ENCODE assay signal across 7 mouse cellular contexts in the genomic region with DNA sequence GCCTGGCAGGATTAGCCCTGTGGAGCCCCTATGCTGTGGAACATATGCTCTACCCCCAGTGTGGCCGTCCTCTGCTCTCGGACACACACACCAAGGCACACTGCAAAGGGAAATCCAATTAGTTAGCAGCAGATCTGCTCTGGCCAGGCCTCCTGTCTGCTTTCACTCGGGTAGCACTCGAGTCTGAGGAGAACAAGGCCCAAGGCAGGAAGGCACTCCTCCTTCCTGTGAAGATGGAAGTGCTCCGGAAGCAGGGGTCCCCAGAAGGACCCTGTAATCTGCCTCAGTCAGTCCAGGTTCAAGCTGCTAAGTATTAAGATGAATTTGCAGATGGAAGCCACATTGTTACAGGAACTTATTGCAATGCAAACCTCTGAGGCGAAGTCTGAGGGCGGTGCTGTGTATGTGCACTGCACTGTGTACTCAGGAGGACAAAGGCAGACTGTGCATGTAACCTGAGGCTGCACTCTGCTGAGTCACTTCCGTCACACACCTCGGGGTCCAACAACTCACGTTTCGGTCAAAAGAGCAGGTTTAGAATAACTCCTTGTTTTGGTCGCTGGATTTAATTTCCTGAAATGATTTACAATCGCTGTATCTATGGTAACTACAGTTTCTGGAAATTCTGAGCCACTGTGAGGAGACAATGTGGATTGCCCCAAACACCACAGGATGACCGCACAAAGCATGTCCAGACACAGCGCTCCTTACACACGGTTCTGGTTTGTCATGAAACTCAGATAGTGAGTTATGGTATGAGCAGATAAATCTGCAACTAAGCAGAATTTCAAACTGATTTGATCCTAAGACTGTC. TPM values are rescaled to one million over a fixed set of nuclear protein-coding genes. Genes with fewer than 3 reads are reported as not detected.
A peak's percentile ranks its signal among the peaks of the same experiment; 100 is the strongest.
DNase-seq lines count a peak whose midpoint lies in the region; ATAC-seq and TF ChIP-seq lines count a peak whose summit lies in the region.

No protein-coding gene starts in this region.

- no peak overlapping the region for H3K4me3 ChIP-seq in hindbrain, embryonic 11.5 days (ENCODE audit: low read depth, low read length)
- no peak overlapping the region for H3K4me3 ChIP-seq in limb, embryonic 14.5 days (replicated peaks; ENCODE audit: low read length)
- H3K4me3 ChIP-seq in neural tube, embryonic 12.5 days: no peak overlapping the region

- WGBS in hindbrain, embryonic 11.5 days: 63% methylated on average over 16 of the region's 16 CpGs
- 6% methylated on average over 16 of the region's 16 CpGs for WGBS in limb, embryonic 14.5 days
- 50% methylated on average over 16 of the region's 16 CpGs for WGBS in neural tube, embryonic 12.5 days

- H3K4me1 ChIP-seq in hindbrain, embryonic 11.5 days (replicated peaks; ENCODE audit: control insufficient read depth, insufficient read depth, low read length): peaks cover 6% of the 10 kb centered on the region
- H3K4me1 ChIP-seq in limb, embryonic 14.5 days (ENCODE audit: control insufficient read depth, insufficient read depth, low read length): peaks cover 51% of the 10 kb centered on the region
- peaks cover 45% of the 10 kb centered on the region for H3K4me1 ChIP-seq in neural tube, embryonic 12.5 days

- no peak for TF ChIP-seq POLR2A in limb, embryonic 14.5 days (IDR thresholded peaks at IDR 0.05; ENCODE audit: borderline replicate concordance, extremely low read depth, insufficient read depth, insufficient read length)

- peak; percentile 57 for ATAC-seq in CD4-positive, CD25-positive, alpha-beta regulatory T cell, adult 4 months
- no peak for ATAC-seq in hindbrain, embryonic 11.5 days (ENCODE audit: low FRiP score)
- peak; percentile 87 for ATAC-seq in limb, embryonic 14.5 days (ENCODE audit: low FRiP score, low read depth)
- ATAC-seq in neural tube, embryonic 12.5 days (ENCODE audit: low FRiP score, low read depth): no peak

- H3K27ac ChIP-seq in hindbrain, embryonic 11.5 days (ENCODE audit: low read depth, low read length): peak overlapping the region; percentile 82
- peak overlapping the region; percentile 92 for H3K27ac ChIP-seq in limb, embryonic 14.5 days (replicated peaks; ENCODE audit: low read depth, low read length)
- peak overlapping the region; percentile 64; the same call in 1 of the 2 replicates for H3K27ac ChIP-seq in neural tube, embryonic 12.5 days

- no peaks in the 10 kb centered on the region for H3K27me3 ChIP-seq in hindbrain, embryonic 11.5 days (ENCODE audit: control insufficient read depth, insufficient read depth, low read length)
- no peaks in the 10 kb centered on the region for H3K27me3 ChIP-seq in limb, embryonic 14.5 days (ENCODE audit: control insufficient read depth, insufficient read depth, low read length)
- H3K27me3 ChIP-seq in neural tube, embryonic 12.5 days (replicated peaks): no peaks in the 10 kb centered on the region

- H3K9me3 ChIP-seq in hindbrain, embryonic 11.5 days (ENCODE audit: control insufficient read depth, low read length): no peaks in the 10 kb centered on the region
- H3K9me3 ChIP-seq in limb, embryonic 14.5 days (ENCODE audit: control insufficient read depth, low read length): no peaks in the 10 kb centered on the region
- H3K9me3 ChIP-seq in neural tube, embryonic 12.5 days: no peaks in the 10 kb centered on the region

- no peak overlapping the region for H3K9ac ChIP-seq in hindbrain, embryonic 11.5 days (ENCODE audit: low read depth, low read length)
- peak overlapping the region; percentile 43 for H3K9ac ChIP-seq in limb, embryonic 14.5 days (ENCODE audit: low read depth, low read length, severe bottlenecking)
- no peak overlapping the region for H3K9ac ChIP-seq in neural tube, embryonic 12.5 days

- no peak overlapping the region for H3K4me2 ChIP-seq in hindbrain, embryonic 11.5 days (replicated peaks; ENCODE audit: low read depth, low read length)
- peak overlapping the region; percentile 32 for H3K4me2 ChIP-seq in limb, embryonic 14.5 days (replicated peaks; ENCODE audit: low read depth, low read length, severe bottlenecking)
- peak overlapping the region; percentile 16; the same call in 1 of the 2 replicates for H3K4me2 ChIP-seq in neural tube, embryonic 12.5 days (replicated peaks)

- peak; percentile 42 for DNase-seq in WW6 (ENCODE audit: low read depth, low spot score)
- peak; percentile 36 for DNase-seq in hindbrain, embryonic 11.5 days (ENCODE audit: low spot score)
- DNase-seq in limb, embryonic 14.5 days (ENCODE audit: low spot score): peak; percentile 79
- DNase-seq in cerebellum, postnatal 4 days (ENCODE audit: low spot score in 2 of 2): no peak
- DNase-seq in layer of hippocampus, adult 8-10 months (ENCODE audit: low spot score in 2 of 2): no peak

- no peaks in the 10 kb centered on the region for H3K36me3 ChIP-seq in hindbrain, embryonic 11.5 days (ENCODE audit: control insufficient read depth, insufficient read depth, low read length)
- H3K36me3 ChIP-seq in limb, embryonic 14.5 days (ENCODE audit: control insufficient read depth, insufficient read depth, low read length): no peaks in the 10 kb centered on the region
- no peaks in the 10 kb centered on the region for H3K36me3 ChIP-seq in neural tube, embryonic 12.5 days

RNA-seq across cellular contexts. Expression of a gene that starts 20.5 kb away (rescaled TPM):
- 10 to 100 TPM; 14.6 to 14.9 TPM for polyA plus RNA-seq in CD4-positive, CD25-positive, alpha-beta regulatory T cell, adult 4 months (2017; shearing (Covaris generic))
- 10.4 and 10.9 TPM in 2 replicates for polyA plus RNA-seq in hindbrain, embryonic 11.5 days (2014; fragmentation: Nextera tagmentation; extraction: Ambion mirVana)
- polyA plus RNA-seq in limb, embryonic 14.5 days (2012; rRNA removed): 60.1 and 65.2 TPM in 2 replicates
- 20.3 and 21.3 TPM in 2 replicates for polyA plus RNA-seq in limb, embryonic 14.5 days (2014; fragmentation: Nextera tagmentation; extraction: Ambion mirVana)
- 11.5 and 12.1 TPM in 2 replicates for polyA plus RNA-seq in neural tube, embryonic 12.5 days (2016; fragmentation: Nextera tagmentation; extraction: Ambion mirVana)
- total RNA-seq in layer of hippocampus, adult 8-10 months (2022): 100 to 1,000 TPM; 176 to 194 (median 184) TPM

RNA-seq across cellular contexts. Expression of a gene that starts 38.0 kb away (rescaled TPM):
- polyA plus RNA-seq in CD4-positive, CD25-positive, alpha-beta regulatory T cell, adult 4 months (2017; shearing (Covaris generic)): 10 to 100 TPM; 84.0 to 86.8 TPM
- polyA plus RNA-seq in hindbrain, embryonic 11.5 days (2014; fragmentation: Nextera tagmentation; extraction: Ambion mirVana): 344 and 359 TPM in 2 replicates
- polyA plus RNA-seq in limb, embryonic 14.5 days (2012; rRNA removed): 228 and 238 TPM in 2 replicates
- polyA plus RNA-seq in limb, embryonic 14.5 days (2014; fragmentation: Nextera tagmentation; extraction: Ambion mirVana): 286 and 308 TPM in 2 replicates
- 322 and 330 TPM in 2 replicates for polyA plus RNA-seq in neural tube, embryonic 12.5 days (2016; fragmentation: Nextera tagmentation; extraction: Ambion mirVana)
- total RNA-seq in layer of hippocampus, adult 8-10 months (2022): 10 to 100 TPM; 39.0 to 49.8 (median 42.1) TPM

RNA-seq across cellular contexts. Expression of a gene that starts 56.3 kb away (rescaled TPM):
- 1 to 10 TPM in 1 of 2 experiments, under 1 TPM in 1; 0.65 to 1.3 TPM for polyA plus RNA-seq in CD4-positive, CD25-positive, alpha-beta regulatory T cell, adult 4 months (2017; shearing (Covaris generic))
- 4.9 TPM in 2 replicates for polyA plus RNA-seq in hindbrain, embryonic 11.5 days (2014; fragmentation: Nextera tagmentation; extraction: Ambion mirVana)
- polyA plus RNA-seq in limb, embryonic 14.5 days (2012; rRNA removed): 13.5 and 15.6 TPM in 2 replicates
- polyA plus RNA-seq in limb, embryonic 14.5 days (2014; fragmentation: Nextera tagmentation; extraction: Ambion mirVana): 8.0 TPM in 2 replicates
- 7.8 TPM in 2 replicates for polyA plus RNA-seq in neural tube, embryonic 12.5 days (2016; fragmentation: Nextera tagmentation; extraction: Ambion mirVana)
- total RNA-seq in layer of hippocampus, adult 8-10 months (2022): 10 to 100 TPM; 17.5 to 20.4 (median 18.4) TPM

Comparison
In these comparisons a context has a peak if more than half of its experiments do, and no peak if none do; other contexts are left out.
1. ATAC-seq: peak in CD4-positive, CD25-positive, alpha-beta regulatory T cell, adult 4 months (single experiment) and limb, embryonic 14.5 days (single experiment); none in hindbrain, embryonic 11.5 days (single experiment) and neural tube, embryonic 12.5 days (single experiment).
2. DNase-seq: peak in WW6 (single experiment), hindbrain, embryonic 11.5 days (single experiment) and limb, embryonic 14.5 days (single experiment); none in cerebellum, postnatal 4 days (0 of 2) and layer of hippocampus, adult 8-10 months (0 of 2).
3. Peak in every context shown above with its lines, with median percentiles within 50 percentile points of each other: H3K27ac ChIP-seq.